Comparison of ENCODE assay signal across 11 mouse cellular contexts in genomic region chr2:101592023-101592841, GRCm38 (mm10). TPM values are rescaled to one million over a fixed set of nuclear protein-coding genes. Genes with fewer than 3 reads are reported as not detected.
A peak's percentile ranks its signal among the peaks of the same experiment; 100 is the strongest.
DNase-seq lines count a peak whose midpoint lies in the region; ATAC-seq and TF ChIP-seq lines count a peak whose summit lies in the region.
"Had no signal": no experiment of that assay in that cellular context is flagged by ENCODE, and none has a peak within 500 bp of the region (broad histone marks: within the 10 kb centered on the region; RNA-seq: fewer than 3 reads in every experiment).

No protein-coding gene starts in this region.

- peak overlapping the region; percentile 12; the same call in 1 of the 2 replicates for H3K27ac ChIP-seq in layer of hippocampus, adult 2 months
- no peak overlapping the region for H3K27ac ChIP-seq in embryonic facial prominence, embryonic 11.5 days (replicated peaks; ENCODE audit: low read depth, low read length)
- H3K27ac ChIP-seq in hindbrain, postnatal 0 days: peak overlapping the region; percentile 29; the same call in 1 of the 2 replicates
- peak overlapping the region; percentile 56; the same call in 1 of the 2 replicates for H3K27ac ChIP-seq in neural tube, embryonic 14.5 days (ENCODE audit: low read depth, low read length)
- H3K27ac ChIP-seq in liver, postnatal 0 days (ENCODE audit: low read depth): no peak overlapping the region

- no peaks in the 10 kb centered on the region for H3K9me3 ChIP-seq in embryonic facial prominence, embryonic 11.5 days (replicated peaks; ENCODE audit: control insufficient read depth, low read length)
- H3K9me3 ChIP-seq in hindbrain, postnatal 0 days (ENCODE audit: low read length): no peaks in the 10 kb centered on the region
- H3K9me3 ChIP-seq in neural tube, embryonic 14.5 days (ENCODE audit: control insufficient read depth, low read length): no peaks in the 10 kb centered on the region
- H3K9me3 ChIP-seq in liver, postnatal 0 days (ENCODE audit: low read length): no peaks in the 10 kb centered on the region

- TF ChIP-seq CTCF in layer of hippocampus, adult 2 months (conservative IDR thresholded peaks at IDR 0.05): no peak
- TF ChIP-seq CTCF in hindbrain, postnatal 0 days (IDR thresholded peaks at IDR 0.05; ENCODE audit: low read depth): no peak
- TF ChIP-seq CTCF in liver, postnatal 0 days (IDR thresholded peaks at IDR 0.05; ENCODE audit: low read depth): no peak

- no peak for TF ChIP-seq EP300 in liver, postnatal 0 days (IDR thresholded peaks at IDR 0.05; ENCODE audit: low read depth)

- H3K4me3 ChIP-seq in layer of hippocampus, adult 2 months: no peak overlapping the region
- no peak overlapping the region for H3K4me3 ChIP-seq in embryonic facial prominence, embryonic 11.5 days (ENCODE audit: low read depth, low read length)
- no peak overlapping the region for H3K4me3 ChIP-seq in hindbrain, postnatal 0 days (ENCODE audit: low read length)
- H3K4me3 ChIP-seq in neural tube, embryonic 14.5 days (ENCODE audit: low read depth, low read length): no peak overlapping the region
- no peak overlapping the region for H3K4me3 ChIP-seq in liver, postnatal 0 days (ENCODE audit: low read depth, low read length)

- WGBS in embryonic facial prominence, embryonic 11.5 days: 29% methylated on average over 10 of the region's 10 CpGs
- 27% methylated on average over 10 of the region's 10 CpGs for WGBS in hindbrain, postnatal 0 days
- WGBS in neural tube, embryonic 14.5 days: 8% methylated on average over 10 of the region's 10 CpGs
- WGBS in liver, postnatal 0 days (ENCODE audit: insufficient replicate concordance): 59% methylated on average over 10 of the region's 10 CpGs

- intact Hi-C loops in heart, postnatal 36 days (cut with DNase I): no loop called here

- ATAC-seq in embryonic facial prominence, embryonic 11.5 days (replicated peaks; ENCODE audit: insufficient number of reproducible peaks, low FRiP score, low TSS enrichment, low read depth): peak; percentile 60; the same call in 1 of the 2 replicates
- peak; percentile 70 for ATAC-seq in hindbrain, postnatal 0 days
- peak; percentile 90 for ATAC-seq in neural tube, embryonic 14.5 days (ENCODE audit: low read depth)
- no peak for ATAC-seq in liver, postnatal 0 days

- H3K4me2 ChIP-seq in embryonic facial prominence, embryonic 11.5 days (ENCODE audit: low read depth, low read length): no peak overlapping the region
- no peak overlapping the region for H3K4me2 ChIP-seq in hindbrain, postnatal 0 days (ENCODE audit: low read depth, low read length)
- H3K4me2 ChIP-seq in neural tube, embryonic 14.5 days (ENCODE audit: low read depth, low read length): no peak overlapping the region
- no peak overlapping the region for H3K4me2 ChIP-seq in liver, postnatal 0 days (ENCODE audit: low read depth, low read length)
- H3K4me2 ChIP-seq: liver, embryonic 11.5 days had no signal

- DNase-seq in layer of hippocampus, adult 2 months (ENCODE audit: low spot score in 2 of 2): no peak
- DNase-seq in layer of hippocampus, postnatal 14 days (ENCODE audit: low spot score in 2 of 2): no peak
- peak; percentile 59 for DNase-seq in embryonic facial prominence, embryonic 11.5 days (ENCODE audit: low spot score)
- DNase-seq in hindbrain, postnatal 0 days (ENCODE audit: low spot score): peak; percentile 61
- DNase-seq in adrenal gland, adult 8-10 months: no peak
- DNase-seq in liver, postnatal 0 days: no peak
- DNase-seq in heart, postnatal 36 days: no peak
- DNase-seq: heart, postnatal 4 days had no signal

- H3K4me1 ChIP-seq in embryonic facial prominence, embryonic 11.5 days (ENCODE audit: control insufficient read depth, insufficient read depth, low read length): no peaks in the 10 kb centered on the region
- peaks cover 6% of the 10 kb centered on the region; the same call in 1 of the 2 replicates for H3K4me1 ChIP-seq in hindbrain, postnatal 0 days (ENCODE audit: insufficient read depth, low read length)
- peaks cover 26% of the 10 kb centered on the region for H3K4me1 ChIP-seq in neural tube, embryonic 14.5 days (ENCODE audit: control insufficient read depth, insufficient read depth, low read length)
- H3K4me1 ChIP-seq in liver, postnatal 0 days (ENCODE audit: insufficient read depth): no peaks in the 10 kb centered on the region

- no peaks in the 10 kb centered on the region for H3K27me3 ChIP-seq in embryonic facial prominence, embryonic 11.5 days (ENCODE audit: control insufficient read depth, insufficient read depth, low read length)
- H3K27me3 ChIP-seq in hindbrain, postnatal 0 days (ENCODE audit: insufficient read depth, low read length): no peaks in the 10 kb centered on the region
- H3K27me3 ChIP-seq in neural tube, embryonic 14.5 days (ENCODE audit: control insufficient read depth, insufficient read depth, low read length): no peaks in the 10 kb centered on the region
- no peaks in the 10 kb centered on the region for H3K27me3 ChIP-seq in liver, postnatal 0 days (ENCODE audit: insufficient read depth, low read length)

- no peaks in the 10 kb centered on the region for H3K36me3 ChIP-seq in embryonic facial prominence, embryonic 11.5 days (replicated peaks; ENCODE audit: control insufficient read depth, insufficient read depth, low read depth, low read length)
- H3K36me3 ChIP-seq in hindbrain, postnatal 0 days (ENCODE audit: insufficient read depth, low read length): no peaks in the 10 kb centered on the region
- H3K36me3 ChIP-seq in neural tube, embryonic 14.5 days (ENCODE audit: control insufficient read depth, insufficient read depth, low read length): no peaks in the 10 kb centered on the region
- no peaks in the 10 kb centered on the region for H3K36me3 ChIP-seq in liver, postnatal 0 days (replicated peaks; ENCODE audit: insufficient read depth, low read length)

- H3K9ac ChIP-seq in embryonic facial prominence, embryonic 11.5 days (replicated peaks; ENCODE audit: low read length): no peak overlapping the region
- H3K9ac ChIP-seq in hindbrain, postnatal 0 days (replicated peaks; ENCODE audit: low read length): no peak overlapping the region
- no peak overlapping the region for H3K9ac ChIP-seq in neural tube, embryonic 14.5 days (replicated peaks; ENCODE audit: low read depth, low read length)
- H3K9ac ChIP-seq in liver, postnatal 0 days (replicated peaks): no peak overlapping the region

RNA-seq across cellular contexts. Expression of gene Rag2, which starts 32.3 kb away (rescaled TPM):
- not detected for total RNA-seq in layer of hippocampus, adult 2 months (2021)
- not detected for total RNA-seq in layer of hippocampus, postnatal 14 days (2021)
- not detected in 2 replicates for polyA plus RNA-seq in embryonic facial prominence, embryonic 11.5 days (2014; fragmentation: Nextera tagmentation; extraction: Ambion mirVana)
- total RNA-seq in hindbrain, postnatal 0 days (2014; rRNA removed): 0.07 TPM in 1 of 2 replicates, not detected in the other
- not detected in 2 replicates for polyA plus RNA-seq in hindbrain, postnatal 0 days (2015; fragmentation: Nextera tagmentation; extraction: Ambion mirVana)
- not detected in 2 replicates for polyA plus RNA-seq in neural tube, embryonic 14.5 days (2014; fragmentation: Nextera tagmentation; extraction: Ambion mirVana)
- total RNA-seq in adrenal gland, adult 8-10 months (2022): not detected
- 1.1 and 1.4 TPM in 2 replicates for polyA plus RNA-seq in liver, postnatal 0 days (2015; fragmentation: Nextera tagmentation; extraction: Ambion mirVana)
- total RNA-seq in heart, postnatal 36 days (2021): not detected
- total RNA-seq: adrenal gland, adult 18-20 months; heart, postnatal 4 days had no signal

RNA-seq across cellular contexts. Expression of gene Rag1, which starts 57.1 kb away (rescaled TPM):
- under 1 TPM; 0.15 to 0.25 TPM for total RNA-seq in layer of hippocampus, adult 2 months (2021)
- under 1 TPM; 0.21 to 0.25 TPM for total RNA-seq in layer of hippocampus, postnatal 14 days (2021)
- polyA plus RNA-seq in embryonic facial prominence, embryonic 11.5 days (2014; fragmentation: Nextera tagmentation; extraction: Ambion mirVana): 0.61 and 0.66 TPM in 2 replicates
- 0.36 and 0.37 TPM in 2 replicates for total RNA-seq in hindbrain, postnatal 0 days (2014; rRNA removed)
- polyA plus RNA-seq in hindbrain, postnatal 0 days (2015; fragmentation: Nextera tagmentation; extraction: Ambion mirVana): 0.08 and 0.11 TPM in 2 replicates
- 0.05 and 0.13 TPM in 2 replicates for polyA plus RNA-seq in neural tube, embryonic 14.5 days (2014; fragmentation: Nextera tagmentation; extraction: Ambion mirVana)
- total RNA-seq in adrenal gland, adult 8-10 months (2022): under 1 TPM in 2 of 4 experiments, not detected in 2; 0.03 to 0.07 TPM
- 0.95 and 1.1 TPM in 2 replicates for polyA plus RNA-seq in liver, postnatal 0 days (2015; fragmentation: Nextera tagmentation; extraction: Ambion mirVana)
- under 1 TPM; 0.08 to 0.14 TPM for total RNA-seq in heart, postnatal 36 days (2021)
- total RNA-seq: adrenal gland, adult 18-20 months had no signal

RNA-seq across cellular contexts. Expression of gene B230118H07Rik, which starts 57.1 kb away (rescaled TPM):
- total RNA-seq in layer of hippocampus, adult 2 months (2021): 10 to 100 TPM; 32.0 to 32.3 TPM
- 10 to 100 TPM; 28.5 to 32.6 TPM for total RNA-seq in layer of hippocampus, postnatal 14 days (2021)
- 63.7 and 66.3 TPM in 2 replicates for polyA plus RNA-seq in embryonic facial prominence, embryonic 11.5 days (2014; fragmentation: Nextera tagmentation; extraction: Ambion mirVana)
- 12.6 and 13.3 TPM in 2 replicates for total RNA-seq in hindbrain, postnatal 0 days (2014; rRNA removed)
- polyA plus RNA-seq in hindbrain, postnatal 0 days (2015; fragmentation: Nextera tagmentation; extraction: Ambion mirVana): 57.3 and 59.3 TPM in 2 replicates
- 49.2 and 54.0 TPM in 2 replicates for polyA plus RNA-seq in neural tube, embryonic 14.5 days (2014; fragmentation: Nextera tagmentation; extraction: Ambion mirVana)
- total RNA-seq in adrenal gland, adult 8-10 months (2022): 10 to 100 TPM; 27.3 to 55.4 (median 32.3) TPM
- 15.1 and 18.5 TPM in 2 replicates for polyA plus RNA-seq in liver, postnatal 0 days (2015; fragmentation: Nextera tagmentation; extraction: Ambion mirVana)
- total RNA-seq in heart, postnatal 36 days (2021): 100 to 1,000 TPM in 1 of 2 experiments, 10 to 100 TPM in 1; 98.5 to 101 TPM

Comparison
In these comparisons a context has a peak if more than half of its experiments do, and no peak if none do; other contexts are left out.
1. DNase-seq: peak in embryonic facial prominence, embryonic 11.5 days (single experiment) and hindbrain, postnatal 0 days (single experiment); none in layer of hippocampus, adult 2 months (0 of 2), layer of hippocampus, postnatal 14 days (0 of 2), adrenal gland, adult 8-10 months (single experiment), liver, postnatal 0 days (single experiment) and heart, postnatal 36 days (0 of 2).
2. H3K27ac ChIP-seq: peak in layer of hippocampus, adult 2 months (single experiment), hindbrain, postnatal 0 days (single experiment) and neural tube, embryonic 14.5 days (single experiment); none in embryonic facial prominence, embryonic 11.5 days (single experiment) and liver, postnatal 0 days (single experiment).